In genomic region chr13:60434221-60435210, GRCm38 (mm10) we compare ENCODE assay signal across 17 mouse cellular contexts.
DNase-seq lines count a peak whose midpoint lies in the region; ATAC-seq lines count a peak whose summit lies in the region.
"Had no signal": no experiment of that assay in that cellular context is flagged by ENCODE, and none has a peak within 500 bp of the region (broad histone marks: within the 10 kb centered on the region; RNA-seq: fewer than 3 reads in every experiment).

No protein-coding gene starts in this region.

- intact Hi-C loops in heart, postnatal 25 days (cut with DNase I) = no loop called here

- H3K4me2 ChIP-seq in heart, embryonic 13.5 days = no peak overlapping the region
- no peak overlapping the region for H3K4me2 ChIP-seq in limb, embryonic 11.5 days (ENCODE audit: low read depth, severe bottlenecking)
- H3K4me2 ChIP-seq: forebrain, embryonic 12.5 days; liver, embryonic 11.5 days; midbrain, embryonic 11.5 days had no signal

- WGBS in heart, embryonic 13.5 days = 63% methylated on average over 11 of the region's 11 CpGs
- WGBS in embryonic facial prominence, embryonic 10.5 days = 51% methylated on average over 11 of the region's 11 CpGs
- 28% methylated on average over 11 of the region's 11 CpGs for WGBS in limb, embryonic 11.5 days

- H3K36me3 ChIP-seq in heart, embryonic 13.5 days = no peaks in the 10 kb centered on the region
- H3K36me3 ChIP-seq in embryonic facial prominence, embryonic 10.5 days (replicated peaks) = no peaks in the 10 kb centered on the region
- no peaks in the 10 kb centered on the region for H3K36me3 ChIP-seq in limb, embryonic 11.5 days (ENCODE audit: control insufficient read depth, insufficient read depth, low read length)
- H3K36me3 ChIP-seq: forebrain, embryonic 12.5 days had no signal

- peaks cover 11% of the 10 kb centered on the region; the same call in 1 of the 2 replicates for H3K4me1 ChIP-seq in heart, embryonic 13.5 days
- H3K4me1 ChIP-seq in embryonic facial prominence, embryonic 10.5 days = peaks cover 29% of the 10 kb centered on the region
- peaks cover 9% of the 10 kb centered on the region for H3K4me1 ChIP-seq in limb, embryonic 11.5 days (ENCODE audit: control insufficient read depth, insufficient read depth, low read length)
- H3K4me1 ChIP-seq: forebrain, embryonic 12.5 days had no signal

- peaks cover 3% of the 10 kb centered on the region; the same call in 1 of the 2 replicates for H3K9me3 ChIP-seq in heart, embryonic 13.5 days
- 0 out of 2 replicates have a peak, but pooled peaks cover 4% of the 10 kb centered on the region for H3K9me3 ChIP-seq in embryonic facial prominence, embryonic 10.5 days
- H3K9me3 ChIP-seq in limb, embryonic 11.5 days (ENCODE audit: control insufficient read depth, low read length) = peaks cover 3% of the 10 kb centered on the region; the same call in 1 of the 2 replicates
- H3K9me3 ChIP-seq: forebrain, embryonic 12.5 days had no signal

- DNase-seq in heart, postnatal 25 days (ENCODE audit: low spot score) = no peak
- DNase-seq in ES-CJ7 (ENCODE audit: low read depth, low spot score) (peak; percentile 74), adipocyte (ENCODE audit: low spot score) (no peak)
- DNase-seq in embryonic facial prominence, embryonic 10.5 days (ENCODE audit: low spot score) = peak; percentile 41
- DNase-seq in limb, embryonic 11.5 days (ENCODE audit: low spot score) = peak; percentile 64
- no peak for DNase-seq in thymus, postnatal 10 days (ENCODE audit: low spot score in 2 of 2)
- DNase-seq: adrenal gland, postnatal 36 days; cerebellum, adult 18-20 months; kidney, postnatal 10 days; lung, postnatal 10 days had no signal

- ATAC-seq in heart, embryonic 13.5 days (ENCODE audit: extremely low read depth, insufficient number of reproducible peaks, low FRiP score, low TSS enrichment) = no peak
- peak; percentile 69; the same call in 1 of the 2 replicates for ATAC-seq in limb, embryonic 11.5 days (ENCODE audit: insufficient number of reproducible peaks, low FRiP score, low TSS enrichment, low read depth)
- ATAC-seq in cerebellum, adult (ENCODE audit: insufficient number of reproducible peaks, low FRiP score, low TSS enrichment) = no peak
- ATAC-seq: Patski had no signal

- no peak overlapping the region for H3K9ac ChIP-seq in heart, embryonic 13.5 days
- H3K9ac ChIP-seq in limb, embryonic 11.5 days (ENCODE audit: low read length) = no peak overlapping the region; the same call in 1 of the 2 replicates
- H3K9ac ChIP-seq: forebrain, embryonic 12.5 days had no signal

- peak overlapping the region; percentile 49 for H3K27ac ChIP-seq in heart, embryonic 13.5 days (replicated peaks)
- H3K27ac ChIP-seq in embryonic facial prominence, embryonic 10.5 days (replicated peaks) = peak overlapping the region; percentile 81
- peak overlapping the region; percentile 92 for H3K27ac ChIP-seq in limb, embryonic 11.5 days (replicated peaks; ENCODE audit: low read depth, low read length)
- H3K27ac ChIP-seq: forebrain, embryonic 12.5 days had no signal

- no peak overlapping the region for H3K4me3 ChIP-seq in heart, embryonic 13.5 days
- H3K4me3 ChIP-seq in embryonic facial prominence, embryonic 10.5 days = no peak overlapping the region
- H3K4me3 ChIP-seq in limb, embryonic 11.5 days (ENCODE audit: low read depth, low read length) = no peak overlapping the region
- H3K4me3 ChIP-seq: forebrain, embryonic 12.5 days; myocyte had no signal

- no peaks in the 10 kb centered on the region for H3K27me3 ChIP-seq in heart, embryonic 13.5 days (replicated peaks)
- no peaks in the 10 kb centered on the region for H3K27me3 ChIP-seq in embryonic facial prominence, embryonic 10.5 days (replicated peaks; ENCODE audit: low read depth, poor library complexity, severe bottlenecking)
- no peaks in the 10 kb centered on the region for H3K27me3 ChIP-seq in limb, embryonic 11.5 days (ENCODE audit: control insufficient read depth, insufficient read depth, low read length)
- H3K27me3 ChIP-seq: forebrain, embryonic 12.5 days; Patski had no signal

Comparison
In these comparisons a context has a peak if more than half of its experiments do, and no peak if none do; other contexts are left out.
1. DNase-seq: peak in ES-CJ7 (single experiment), embryonic facial prominence, embryonic 10.5 days (single experiment) and limb, embryonic 11.5 days (single experiment); none in heart, postnatal 25 days (single experiment), thymus, postnatal 10 days (0 of 2) and adipocyte (single experiment).
2. Peak in every context shown above with its lines, with median percentiles within 50 percentile points of each other: H3K27ac ChIP-seq.